Mouse (Mus musculus) monocyte, adult 5-6 weeks (primary cell): ENCODE data around the gene Cdc42ep2. TPM values are rescaled to one million over a fixed set of nuclear protein-coding genes. Genes with fewer than 3 reads are reported as not detected.

Source experiments
- ATAC-seq: fragments of 153-309, 156-312 bp; replicated peaks from 2 replicates; pipeline ENCODE4 v1.8.0; 2017; ENCODE audit warnings: mild to moderate bottlenecking; ENCODE audit not compliant: low TSS enrichment, insufficient number of reproducible peaks, severe bottlenecking, poor library complexity, low FRiP score
- total RNA-seq: library from RNA; stranded (forward); fragments of 200-1000, 200-491, 200-594 nt; gene quantifications from 3 replicates; pipeline ENCODE4 v1.2.3, GENCODE M21; 2017

Cdc42ep2 gene
- 14.7 to 32.1 TPM (median 27.0 TPM) in 3 replicates for total RNA-seq

DNA sequence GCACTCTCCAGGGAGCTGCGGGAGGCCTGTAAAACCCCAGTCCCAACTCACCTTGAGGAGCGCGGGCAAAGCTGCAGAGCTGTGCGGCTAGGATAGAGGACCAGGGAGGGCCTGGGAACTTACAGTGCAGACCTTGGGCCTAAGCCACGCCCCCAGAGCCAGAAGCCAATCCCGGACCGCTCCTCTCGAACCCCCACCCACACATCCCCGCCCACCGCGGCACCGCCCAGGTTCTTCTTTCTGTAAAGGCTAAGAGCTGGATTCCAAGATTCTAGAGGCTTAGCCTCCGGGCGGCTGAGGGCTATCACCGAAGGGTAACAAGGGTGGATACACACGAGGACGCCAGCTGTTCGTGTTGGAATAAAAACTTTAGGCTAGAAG lies at the start of gene Cdc42ep2:
Gene Cdc42ep2, minus strand, starts transcription at position 104 of the 381 bp plus-strand sequence.
- ATAC-seq, result peak; percentile 83

DNA sequence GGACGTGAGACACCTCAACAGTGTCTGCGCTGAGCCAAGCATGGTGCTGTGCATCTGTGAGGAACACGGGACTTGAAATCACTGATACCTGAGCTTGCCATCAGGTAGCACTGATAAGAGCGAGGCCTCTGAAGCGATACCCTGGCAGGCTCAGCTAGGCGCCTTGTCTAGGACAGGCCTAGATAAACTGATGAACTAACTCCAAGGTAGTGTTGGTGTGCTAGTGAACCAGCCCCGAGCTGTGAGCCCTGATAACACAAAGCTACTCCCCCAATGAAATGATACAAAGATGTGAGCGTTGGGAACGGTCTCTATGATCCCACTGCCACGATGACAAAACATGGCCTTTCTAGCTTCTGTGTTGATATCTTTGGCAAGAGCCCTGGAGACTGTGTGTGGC lies 43.0 kb upstream of the Cdc42ep2 start:
- no peak for ATAC-seq

DNA sequence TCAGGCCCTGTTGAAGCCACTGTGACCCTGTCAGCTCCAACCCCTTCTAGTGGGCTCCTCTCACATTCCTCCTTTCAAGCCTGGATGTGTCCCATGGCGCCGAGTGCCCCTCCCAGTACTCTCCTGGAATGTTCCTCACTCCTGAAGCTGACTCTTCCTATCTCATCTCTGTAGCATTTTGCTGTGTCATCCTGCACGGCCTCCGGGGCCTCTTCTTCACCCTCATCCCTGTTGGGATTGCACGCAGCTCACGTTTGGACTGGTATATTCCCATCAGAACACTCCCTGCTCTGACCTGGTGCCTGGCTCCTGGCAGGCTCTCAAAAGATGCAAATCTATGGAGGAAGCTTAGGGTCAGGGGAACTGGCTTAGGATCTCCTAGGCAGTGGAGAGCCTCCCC lies 42.2 kb upstream of the Cdc42ep2 start:
- ATAC-seq, result no peak

DNA sequence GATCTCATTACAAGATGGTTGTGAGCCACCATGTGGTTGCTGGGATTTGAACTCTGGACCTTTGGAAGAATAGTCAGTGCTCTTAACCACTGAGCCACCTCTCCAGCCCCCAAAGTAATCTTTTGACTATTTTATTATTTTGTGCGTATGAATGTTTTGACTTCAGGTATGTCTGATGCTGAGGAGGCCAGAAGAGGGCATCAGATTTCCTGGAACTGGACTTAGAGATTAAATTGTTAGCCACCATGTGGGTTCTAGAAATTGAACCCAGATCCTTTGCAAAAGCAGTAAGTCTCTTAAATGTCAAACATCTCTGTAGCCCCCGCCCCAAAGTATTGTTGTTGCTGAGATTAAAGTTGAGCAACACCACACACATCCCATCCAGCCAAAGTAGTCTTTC lies 41.3 kb upstream of the Cdc42ep2 start:
- no peak for ATAC-seq

DNA sequence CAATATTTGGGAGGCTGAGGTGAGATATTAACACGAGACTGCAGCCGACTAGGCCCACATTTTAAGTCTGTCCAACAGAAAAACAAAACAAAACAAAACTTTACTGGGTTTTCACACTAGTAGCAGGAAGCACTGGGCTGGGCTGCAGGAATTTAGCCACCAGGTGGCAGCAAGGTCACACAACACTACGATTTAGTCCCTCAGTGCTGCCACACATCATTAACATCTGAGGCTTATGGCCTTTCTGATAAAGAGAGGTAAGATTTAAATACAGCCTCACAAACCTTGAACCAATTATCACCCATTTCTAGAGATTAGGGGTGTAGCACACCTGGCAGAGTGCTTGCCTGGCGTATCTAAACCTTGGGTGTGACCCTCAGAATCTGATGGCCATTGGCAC lies 40.7 kb upstream of the Cdc42ep2 start:
- peak; percentile 71 for ATAC-seq

DNA sequence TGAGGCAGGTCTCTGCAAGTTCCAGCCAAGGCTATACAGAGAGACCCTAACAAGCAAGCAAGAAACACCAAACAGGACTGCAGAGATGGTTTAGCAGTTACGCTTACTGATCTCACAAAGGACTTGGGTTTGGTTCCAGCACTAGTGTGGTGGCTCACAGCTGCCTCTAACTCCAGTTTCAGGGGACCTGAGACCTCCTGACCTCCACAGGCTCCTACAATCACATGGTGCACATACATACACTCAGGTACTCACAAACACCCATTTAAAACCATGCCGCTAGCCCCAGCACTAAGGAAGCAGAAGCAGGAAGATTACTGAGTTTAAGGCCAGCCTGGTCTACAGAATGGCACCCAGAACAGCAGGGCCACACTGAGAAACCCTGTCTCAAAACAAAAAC lies 40.2 kb upstream of the Cdc42ep2 start:
- ATAC-seq, result 0 out of 2 replicates have a peak, but pooled peaks have one; percentile 10

DNA sequence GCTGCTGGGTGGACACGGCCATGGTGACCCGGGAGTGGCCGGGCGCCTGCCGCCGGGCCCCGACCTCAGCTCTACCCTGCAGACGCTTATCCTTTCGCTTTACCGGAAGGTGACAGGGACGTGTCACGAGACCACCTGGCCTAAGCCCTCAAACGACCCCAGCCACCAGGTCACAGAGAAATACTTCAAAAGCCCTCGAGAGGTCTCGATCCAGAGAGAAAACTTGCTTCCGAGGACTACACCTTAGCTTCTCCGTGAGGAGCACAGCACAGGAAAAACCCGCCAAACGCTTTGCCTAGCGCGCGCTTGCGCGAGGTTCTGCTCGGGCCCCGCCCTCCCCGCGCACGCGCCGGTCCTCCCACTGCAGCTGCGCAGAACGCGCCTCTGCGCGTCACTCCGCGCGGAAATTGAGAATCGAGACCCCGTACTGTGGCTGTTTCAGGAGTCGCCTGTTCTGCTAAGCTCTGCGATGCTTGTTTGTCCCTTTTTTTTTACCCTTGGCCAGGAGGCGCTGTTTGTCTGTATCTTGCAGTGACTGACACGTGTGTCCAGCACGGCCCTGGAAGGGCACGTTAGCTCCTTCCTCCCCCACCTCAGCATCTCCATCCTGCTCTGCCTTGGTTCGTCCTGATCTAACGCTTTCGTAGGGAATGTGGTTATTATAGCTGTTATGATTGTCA lies 39.4 kb upstream of the Cdc42ep2 start, which contains the start of gene Pola2:
Gene Pola2, minus strand, starts transcription at position 320 of the 680 bp plus-strand sequence.
- ATAC-seq, result peak; percentile 59

DNA sequence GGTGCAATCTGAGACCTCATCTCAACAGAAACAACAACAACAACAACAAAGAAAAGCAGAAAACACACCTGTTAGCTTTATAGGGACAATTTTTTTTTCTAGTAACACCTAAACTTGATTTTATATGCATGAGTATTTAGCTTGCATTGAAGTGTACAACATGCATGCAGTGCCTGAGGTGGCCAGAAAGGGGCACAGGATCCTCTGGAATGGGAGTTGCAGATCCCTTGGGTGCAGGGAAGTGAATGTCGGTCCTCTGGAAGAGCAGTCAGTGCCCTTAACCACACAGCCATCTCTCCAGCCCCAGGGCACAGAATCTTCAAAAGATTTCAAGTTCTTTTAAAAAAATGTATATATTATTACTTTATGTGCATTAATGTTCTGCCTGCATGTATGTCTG lies 38.0 kb upstream of the Cdc42ep2 start:
- no peak for ATAC-seq

DNA sequence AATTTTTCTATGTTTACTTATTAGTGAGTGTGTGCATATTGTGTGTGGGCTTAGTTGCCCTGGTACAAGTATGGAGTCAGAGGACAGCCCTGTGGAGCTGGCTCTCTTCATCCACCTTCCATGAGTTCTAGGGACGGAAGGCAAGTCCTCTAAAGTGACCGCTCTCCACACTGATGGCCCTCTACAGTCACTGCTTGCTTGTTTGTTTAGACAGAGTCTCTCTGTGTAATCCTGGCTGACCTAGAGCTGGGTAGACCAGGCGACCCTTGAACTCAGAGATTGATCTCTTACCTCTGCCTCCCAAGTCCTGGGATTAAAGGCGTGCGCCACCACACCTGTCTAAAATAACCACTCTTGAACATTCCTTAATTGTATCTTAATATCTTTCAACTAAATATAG lies 32.8 kb upstream of the Cdc42ep2 start:
- ATAC-seq, result no peak

DNA sequence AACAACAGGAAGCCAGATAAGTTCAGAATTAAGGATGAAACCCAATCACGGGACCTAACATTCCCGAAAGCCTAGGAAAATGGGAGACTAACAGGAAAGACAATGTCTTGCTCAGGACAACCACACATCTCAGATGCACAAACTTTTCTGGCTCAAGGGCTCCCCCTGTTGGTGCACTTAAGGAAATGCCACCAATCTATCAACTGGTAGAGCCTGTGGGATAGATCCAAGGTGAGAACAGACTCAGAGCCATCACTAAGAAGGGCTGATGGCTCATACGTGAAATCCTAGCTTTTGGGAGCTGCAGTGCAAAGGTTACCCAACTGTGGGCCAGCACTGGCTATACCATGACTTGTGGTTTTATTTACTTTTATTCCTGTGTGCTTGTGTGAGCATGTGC lies 32.1 kb upstream of the Cdc42ep2 start:
- ATAC-seq, result peak; percentile 65

DNA sequence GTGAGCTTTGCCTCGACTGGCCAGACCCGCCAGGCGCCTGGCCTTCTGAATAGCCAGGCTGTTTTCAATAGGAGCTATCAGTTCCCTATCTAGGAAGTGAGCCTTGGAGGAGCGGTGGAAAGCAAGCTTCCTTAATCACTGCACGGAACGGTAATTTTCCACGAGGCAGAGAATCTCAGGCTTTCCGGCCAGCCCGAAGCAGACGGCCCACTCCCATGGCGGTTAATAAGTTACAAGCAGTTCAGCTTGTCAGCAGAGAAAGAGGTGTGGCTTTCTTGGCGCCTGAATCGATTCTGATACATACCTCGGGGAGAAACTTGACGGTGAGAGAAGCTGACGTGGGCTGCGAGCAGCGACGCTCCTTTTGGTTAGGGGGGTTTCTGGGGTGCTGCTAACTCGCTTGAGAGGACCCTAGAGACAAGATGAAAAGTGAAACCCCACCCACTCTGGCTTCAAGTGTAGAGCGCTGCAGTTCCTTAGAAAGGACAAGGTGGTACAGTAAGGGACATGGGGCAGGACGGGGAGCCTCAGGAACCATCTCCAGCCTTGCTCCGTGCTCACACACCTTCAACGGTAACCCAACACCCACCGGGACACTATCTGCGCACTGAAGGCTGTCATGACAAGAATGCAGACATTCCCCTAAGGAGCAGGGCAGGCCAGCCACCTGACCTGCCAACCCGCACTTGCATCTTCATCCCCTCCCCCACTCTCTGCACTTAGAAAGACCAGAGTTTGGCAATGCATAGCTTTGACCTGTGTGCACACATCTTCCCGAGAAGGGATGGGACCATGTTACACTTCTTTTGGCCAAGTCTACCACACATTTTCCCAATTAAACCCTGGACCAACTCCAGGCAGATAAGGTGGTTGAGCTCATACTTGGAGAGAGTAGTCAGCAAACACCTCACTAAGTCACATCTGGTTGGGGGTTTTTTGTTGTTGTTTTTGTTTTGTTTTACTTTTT lies 31.4 kb upstream of the Cdc42ep2 start:
- no peak for ATAC-seq

DNA sequence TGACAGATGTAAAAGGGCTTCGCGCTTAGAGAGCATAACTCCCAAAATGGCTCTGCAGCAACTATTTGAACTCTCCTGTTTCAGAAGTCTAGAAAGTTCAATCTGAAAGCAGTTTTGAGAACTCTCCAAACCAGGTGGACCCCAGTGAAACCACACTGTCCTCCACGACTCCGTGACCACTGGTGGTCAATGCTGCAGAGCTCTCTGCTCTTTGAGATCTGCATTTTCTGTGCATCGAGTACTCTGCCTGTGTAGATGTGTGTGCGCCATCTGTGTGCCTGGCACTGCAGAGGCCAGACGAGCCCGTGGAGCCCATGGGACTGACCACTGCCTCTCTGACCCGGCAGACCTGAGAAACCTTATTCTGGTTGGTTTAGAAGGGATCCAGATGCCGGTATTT lies 30.3 kb upstream of the Cdc42ep2 start:
- no peak for ATAC-seq

DNA sequence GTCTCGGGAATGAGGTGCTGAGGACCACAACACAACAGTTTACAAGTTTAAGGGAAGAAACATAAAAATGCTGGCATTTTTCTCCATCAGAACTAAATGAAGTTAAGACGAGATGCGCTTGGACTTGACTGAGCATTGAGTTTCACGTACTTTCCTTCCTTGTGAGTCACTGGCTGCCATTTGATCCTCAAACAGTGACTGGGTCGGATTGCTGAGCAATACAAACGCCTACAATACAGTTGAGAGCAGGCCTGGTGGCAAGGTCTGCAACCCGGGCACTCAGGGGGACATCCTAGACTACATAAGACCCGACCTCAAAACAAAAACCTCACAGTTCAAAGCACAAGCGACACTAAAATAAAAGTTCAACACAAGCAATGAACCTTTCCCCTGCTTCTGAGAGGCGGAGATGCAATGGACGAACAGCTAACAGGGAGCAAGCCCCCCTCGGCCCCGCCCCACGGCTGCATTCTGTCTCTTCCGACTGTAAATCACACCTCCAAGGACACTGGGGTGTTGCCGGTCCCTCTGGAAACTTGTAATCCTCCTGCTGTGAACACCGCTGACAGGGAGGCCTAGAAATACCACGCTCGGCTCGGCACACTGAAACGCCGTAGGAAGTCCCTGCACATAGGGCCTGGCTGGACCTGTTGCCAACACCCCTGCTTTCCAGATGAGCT lies 29.6 kb upstream of the Cdc42ep2 start:
- ATAC-seq, result no peak

DNA sequence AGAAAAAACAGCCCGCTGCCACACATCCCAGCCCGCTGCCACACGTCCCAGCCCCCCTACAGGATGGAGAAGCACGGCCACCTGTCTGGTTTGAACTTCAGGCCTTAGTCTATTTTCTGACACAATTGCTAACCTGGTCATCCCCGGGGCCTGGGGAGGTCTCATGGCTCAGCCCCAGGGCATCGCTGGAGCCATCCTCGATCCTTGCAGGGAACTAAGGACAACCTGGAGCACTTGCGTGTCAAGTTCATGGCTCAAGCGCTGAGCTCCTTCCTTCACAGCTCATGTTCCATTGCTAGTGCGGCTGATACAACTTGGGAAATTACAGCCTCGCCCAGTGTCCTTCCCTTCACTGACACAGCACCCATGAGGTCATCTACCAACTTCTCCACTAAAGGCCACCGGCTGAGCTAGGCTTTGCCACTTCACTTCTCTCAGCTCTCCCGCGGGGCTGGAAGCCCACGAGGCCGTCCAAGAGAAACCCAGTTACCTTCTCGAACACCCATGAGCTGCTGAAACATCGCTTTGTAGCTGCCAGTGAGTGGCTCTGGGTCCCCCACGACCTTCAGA lies 28.7 kb upstream of the Cdc42ep2 start:
- ATAC-seq, result peak; percentile 36; the same call in 1 of the 2 replicates

DNA sequence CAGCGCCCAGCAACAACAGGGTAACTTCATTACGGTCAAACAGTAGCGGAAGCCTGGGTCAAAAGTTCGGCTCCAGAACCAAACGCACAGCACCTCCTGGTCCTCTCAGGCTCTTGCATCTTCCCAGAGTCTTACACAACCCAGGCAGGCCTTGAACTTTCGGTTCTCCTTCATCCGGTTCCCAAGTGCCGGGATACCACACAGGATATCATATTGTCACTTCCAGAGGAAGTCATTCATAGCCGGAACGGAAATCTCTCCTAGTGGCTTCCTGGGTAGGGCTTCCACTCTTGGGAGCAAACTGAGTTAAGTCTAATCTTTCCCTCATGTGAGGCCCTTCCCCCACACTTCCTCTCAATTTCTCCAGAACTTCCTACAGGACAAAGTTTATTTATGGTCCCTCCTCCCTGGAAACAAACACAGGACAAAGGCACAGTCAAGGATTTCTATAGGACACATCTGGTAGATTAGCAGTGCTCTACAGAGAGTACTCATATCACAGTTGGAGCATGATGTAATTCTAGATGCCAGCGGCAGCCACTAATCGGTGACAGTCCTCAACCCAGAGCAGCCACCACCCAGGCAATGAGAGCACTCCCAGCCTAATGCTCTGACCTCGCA lies 27.6 kb upstream of the Cdc42ep2 start:
- peak; percentile 61 for ATAC-seq

DNA sequence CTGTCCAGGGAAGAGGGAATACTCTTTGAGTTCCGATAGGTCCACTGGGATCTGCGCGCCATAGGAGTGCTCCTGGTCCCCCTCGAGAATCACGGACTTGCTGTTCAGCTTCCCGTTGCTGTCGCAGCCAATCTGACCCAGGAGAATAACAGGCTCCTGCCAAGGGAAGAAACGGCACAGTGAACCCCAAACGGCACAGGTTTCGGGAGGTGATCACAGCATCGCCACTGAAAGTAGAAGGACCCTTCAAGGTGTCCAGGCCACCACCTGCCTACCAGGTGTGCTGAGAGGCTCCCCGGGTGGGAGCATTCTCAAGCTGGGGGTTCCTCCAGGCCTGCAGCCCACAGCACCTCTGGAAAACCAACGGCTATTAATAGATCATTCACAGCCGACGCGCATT lies 27.0 kb upstream of the Cdc42ep2 start:
- ATAC-seq, result no peak

DNA sequence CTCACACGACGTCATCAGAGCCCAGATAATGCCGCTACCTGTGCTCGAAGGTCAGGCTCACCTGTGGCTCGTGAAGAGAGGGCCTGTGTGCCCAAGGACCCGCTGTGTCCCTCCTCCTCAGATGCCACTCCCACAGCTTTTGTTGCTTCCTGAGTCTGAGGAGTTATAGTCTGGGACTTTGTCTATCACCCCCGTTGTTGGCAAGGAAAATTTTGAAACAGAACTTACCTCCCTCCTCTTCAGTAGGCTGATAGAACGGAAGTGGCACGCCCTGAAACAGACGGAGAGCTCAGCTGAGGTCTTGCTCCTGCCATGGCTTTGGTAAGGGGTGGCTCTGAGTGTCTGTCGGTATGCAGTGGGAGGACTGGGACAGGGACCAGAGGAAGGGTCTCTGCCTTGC lies 25.6 kb upstream of the Cdc42ep2 start:
- no peak for ATAC-seq

DNA sequence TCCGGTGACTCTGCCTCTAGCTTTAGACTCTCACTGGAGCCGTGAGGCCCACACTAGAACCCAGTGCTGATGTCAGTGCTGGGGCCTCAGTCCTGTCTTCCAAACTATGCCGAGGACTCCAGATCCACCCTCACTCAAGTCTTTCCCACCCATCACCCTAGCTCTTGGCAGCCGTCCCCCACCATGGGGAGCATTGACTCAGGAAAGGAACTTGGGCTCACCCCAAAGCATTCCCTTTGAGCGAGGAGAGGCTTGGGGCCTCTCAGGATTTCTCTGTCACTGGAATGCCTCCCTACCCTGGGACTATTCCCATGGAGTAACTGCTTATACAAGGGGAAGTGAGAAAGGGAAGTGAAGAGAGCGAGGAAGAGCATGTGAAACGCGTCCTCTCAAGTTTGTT lies 21.3 kb upstream of the Cdc42ep2 start:
- peak; percentile 49 for ATAC-seq

DNA sequence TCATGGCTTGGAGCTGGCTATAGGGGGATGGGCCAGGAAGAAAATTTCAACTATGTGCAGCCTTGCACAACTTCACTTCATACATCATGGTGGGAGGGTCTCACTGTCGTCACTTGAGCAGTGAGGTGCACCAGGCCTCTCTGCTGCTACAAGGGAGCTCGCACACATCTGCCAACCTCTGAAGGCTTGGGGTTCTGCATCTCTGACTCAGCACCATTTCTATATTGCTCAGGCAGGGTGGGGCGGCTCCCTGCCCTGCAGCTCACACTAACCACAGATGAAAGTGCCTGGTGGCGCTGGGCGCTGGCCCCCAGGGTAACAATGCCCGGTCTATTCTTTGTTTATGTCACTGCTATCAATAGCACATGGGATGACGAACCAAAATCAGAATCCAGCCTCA lies 20.4 kb upstream of the Cdc42ep2 start:
- peak; percentile 86 for ATAC-seq
